Mouse (Mus musculus): ENCODE measurements around the gene Krt80.

The Krt80 gene

GRCm38 (mm10) chr15:101373286-101373898 lies 3.4 kb upstream of the Krt80 start:
- no peak for DNase-seq

DNA sequence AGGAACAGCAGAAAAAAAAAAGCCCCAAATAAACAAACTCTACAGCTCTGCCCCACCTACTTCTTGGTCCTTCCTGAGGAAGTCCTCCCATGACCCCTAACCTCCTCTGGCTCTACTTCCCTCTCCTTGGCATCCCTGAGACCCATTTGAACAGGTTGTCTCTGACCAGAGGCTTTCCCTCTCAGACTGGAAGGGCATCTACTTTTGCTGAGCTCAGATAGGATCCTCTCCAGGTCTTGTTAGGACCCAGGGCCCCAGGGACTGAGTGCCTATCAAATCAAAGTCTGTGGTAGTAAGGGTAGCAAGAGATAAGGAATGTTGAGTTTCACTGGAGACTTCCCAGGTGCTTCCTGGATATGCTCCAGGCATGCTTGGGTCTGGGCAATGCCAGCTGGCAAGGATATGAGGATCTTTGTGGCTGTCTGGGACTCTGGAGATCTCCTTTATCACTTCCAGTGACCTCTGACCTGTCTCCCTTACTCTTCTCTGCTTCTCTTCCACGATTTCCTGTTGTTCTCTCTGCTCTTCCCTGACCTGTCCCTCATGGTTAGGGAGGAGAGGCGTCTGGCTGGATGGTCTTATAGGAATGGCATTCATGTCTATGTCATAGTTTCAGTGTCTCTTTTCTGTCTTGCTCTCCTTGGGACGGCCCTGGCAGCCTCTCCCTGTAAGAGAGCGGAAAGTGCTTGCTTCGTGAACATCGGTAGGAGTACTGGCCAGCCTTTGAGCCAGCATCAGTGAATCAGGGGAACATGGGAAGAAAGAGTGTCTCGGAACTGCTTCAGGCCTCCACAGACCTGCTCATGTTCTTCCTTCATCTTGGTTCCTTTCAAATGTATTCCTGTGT lies 2.4 kb upstream of the Krt80 start:
- no peak for DNase-seq

DNA sequence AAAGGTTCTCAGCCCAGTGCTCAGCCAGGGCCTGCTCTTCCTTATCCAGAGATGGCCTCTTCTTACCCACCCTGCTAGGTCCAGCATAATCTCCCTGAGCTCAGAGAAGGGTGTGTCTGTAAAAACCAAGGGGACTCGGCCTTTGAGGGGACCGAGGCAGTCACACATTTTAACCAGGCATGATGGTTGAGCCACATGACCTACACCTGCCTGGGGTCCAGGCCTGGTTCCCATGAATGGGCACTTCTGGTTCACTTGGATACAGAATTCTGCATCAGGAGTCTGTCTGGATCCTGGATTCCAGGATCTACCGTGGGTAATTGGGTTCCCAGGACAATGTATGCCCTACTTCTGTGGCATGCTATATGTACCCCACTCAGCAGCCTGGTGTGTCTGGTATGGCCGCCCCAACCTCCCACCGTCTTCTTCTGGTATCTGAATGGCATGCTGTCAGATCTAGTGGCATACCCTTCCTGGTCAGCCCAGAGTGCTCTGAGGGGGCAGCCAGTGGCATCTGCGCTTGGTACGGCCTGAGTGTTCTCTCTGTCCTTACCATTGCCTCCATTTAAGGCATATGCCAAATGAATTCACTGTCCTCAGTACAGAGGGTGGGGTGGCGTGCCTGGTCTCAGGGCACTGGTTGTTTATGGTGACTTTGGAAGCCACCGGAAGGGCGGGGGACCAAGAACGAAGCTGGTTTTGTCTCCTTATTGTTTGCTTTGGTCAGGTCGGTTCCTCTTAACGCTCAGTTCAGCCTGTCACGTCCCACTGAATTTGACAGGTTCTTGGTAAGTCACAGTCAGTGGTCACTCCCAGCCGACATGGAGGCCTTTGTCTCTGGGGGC lies 1.4 kb upstream of the Krt80 start:
- DNase-seq, result no peak

DNA sequence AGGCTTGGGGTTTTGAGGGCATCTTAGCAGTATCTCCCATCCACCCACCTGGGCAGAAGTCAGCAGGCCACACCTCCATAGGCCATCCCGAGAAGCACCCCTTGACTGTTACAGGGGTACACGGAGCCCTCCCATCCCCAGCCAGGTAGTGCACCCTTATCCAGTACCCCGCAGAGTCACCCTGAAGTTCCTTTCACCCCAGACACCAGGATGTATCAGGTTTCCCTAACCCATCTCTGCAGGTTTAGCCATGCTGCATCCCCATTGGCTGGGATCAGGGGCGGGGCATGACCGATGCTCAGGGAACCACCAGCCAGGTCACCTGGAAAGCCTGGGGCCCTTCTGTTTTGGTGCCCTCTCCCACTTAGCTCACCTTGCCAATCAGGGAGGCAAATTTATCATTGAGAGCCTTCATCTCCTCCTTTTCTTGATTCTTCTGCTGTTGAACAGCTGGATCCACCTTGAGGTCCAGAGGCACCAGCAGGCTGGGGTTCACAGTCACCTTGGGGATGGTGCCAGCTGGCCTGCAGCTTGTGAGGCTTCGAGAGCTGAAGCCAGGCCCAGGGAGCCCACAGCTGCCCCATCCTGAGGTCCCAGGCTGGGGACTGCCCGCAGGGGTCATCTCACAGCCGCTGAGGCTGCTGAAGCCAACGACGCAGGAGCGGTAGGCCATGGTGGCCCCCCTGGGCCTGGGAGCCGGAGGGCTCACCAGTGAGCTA lies 421 bp downstream of the Krt80 start:
- no peak for DNase-seq

- no peak for DNase-seq
These were observed 1.2 kb downstream of the Krt80 start for GRCm38 (mm10) chr15:101368502-101369381.

- no peak for DNase-seq
These were observed 1.9 kb downstream of the Krt80 start for GRCm38 (mm10) chr15:101368015-101368414.

GRCm38 (mm10) chr15:101367497-101367896 lies 2.5 kb downstream of the Krt80 start:
- DNase-seq, result no peak

GRCm38 (mm10) chr15:101366926-101367325 lies 3.0 kb downstream of the Krt80 start:
- DNase-seq, result no peak

DNA sequence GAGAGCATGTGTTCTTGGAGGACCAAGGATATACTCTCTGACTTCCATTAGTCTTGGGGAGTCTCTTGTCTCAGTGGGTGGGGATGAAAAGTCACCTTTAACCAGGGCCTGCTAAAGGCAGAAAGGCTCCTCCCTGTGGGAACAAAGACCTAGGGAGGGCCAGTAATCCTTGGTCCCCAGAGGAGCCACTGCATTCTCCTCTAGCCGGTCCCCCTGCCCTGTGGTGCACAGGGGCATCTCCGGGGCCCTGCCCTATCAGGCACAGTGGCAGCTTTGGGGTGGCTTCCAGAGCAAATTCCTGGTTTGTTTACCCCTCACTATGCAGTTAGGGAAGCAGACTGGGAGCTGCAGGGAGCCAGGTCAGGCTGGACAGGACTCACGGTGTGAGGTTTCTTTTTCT lies 3.5 kb downstream of the Krt80 start:
- DNase-seq, result no peak

- no peak for DNase-seq
These were observed 4.2 kb downstream of the Krt80 start for GRCm38 (mm10) chr15:101365721-101366120.

DNA sequence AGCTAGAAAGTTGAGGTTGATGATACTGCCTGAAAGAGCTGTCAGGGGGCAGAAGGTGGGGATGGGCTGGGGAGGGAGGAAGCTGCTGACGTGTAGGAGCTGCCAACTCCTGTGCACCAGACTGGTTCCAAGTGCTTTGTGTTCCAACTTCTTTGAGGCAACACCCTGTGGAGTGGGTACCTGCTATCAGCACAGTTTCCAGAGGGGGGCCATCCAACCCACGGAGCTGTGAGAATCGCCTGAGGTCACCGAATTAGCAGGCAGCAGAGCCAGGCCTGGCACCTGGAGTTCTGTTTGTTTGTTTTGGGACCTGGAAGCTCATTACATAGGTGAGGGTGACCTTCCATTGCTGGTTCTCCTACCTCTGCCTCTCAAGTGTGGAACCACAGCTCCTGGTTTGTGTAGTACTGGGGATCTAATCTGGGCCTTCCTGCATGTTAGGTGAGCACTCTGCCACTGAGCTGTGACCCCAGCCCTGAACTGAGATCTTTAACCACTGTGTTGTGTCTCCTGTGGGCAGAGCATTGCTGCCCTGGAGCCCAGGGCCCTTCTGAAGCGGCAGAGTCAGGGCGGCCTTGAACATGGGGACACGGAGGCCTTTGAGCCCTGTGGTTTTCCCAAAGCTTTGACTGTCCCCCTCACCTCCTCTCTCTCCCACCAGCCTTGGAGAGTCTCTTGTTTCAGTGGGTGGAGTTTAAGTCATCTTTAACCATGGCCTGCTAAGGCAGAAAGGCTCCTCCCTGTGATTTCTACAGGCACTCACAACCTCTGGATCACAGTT lies 4.9 kb downstream of the Krt80 start:
- DNase-seq, result no peak

DNA sequence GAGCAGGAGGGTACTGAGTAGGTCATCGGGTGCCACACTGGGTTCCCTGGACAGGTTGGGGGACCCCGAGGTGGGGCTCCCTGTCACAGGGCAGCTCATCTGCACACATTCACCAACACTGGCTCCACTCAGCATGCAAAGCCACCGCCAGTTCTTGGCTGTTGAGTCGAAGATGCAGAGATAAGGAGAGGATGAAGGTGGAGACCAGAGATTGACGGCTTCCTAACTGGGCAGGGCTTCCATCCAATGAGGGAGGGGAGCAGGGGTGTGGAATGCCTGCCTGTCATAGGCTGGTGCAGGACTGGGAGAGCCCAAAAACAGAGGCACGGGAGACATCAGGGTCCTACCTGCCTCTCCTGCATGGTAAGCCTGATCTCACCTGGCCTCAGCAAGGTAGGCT lies 5.5 kb downstream of the Krt80 start:
- DNase-seq, result no peak

DNA sequence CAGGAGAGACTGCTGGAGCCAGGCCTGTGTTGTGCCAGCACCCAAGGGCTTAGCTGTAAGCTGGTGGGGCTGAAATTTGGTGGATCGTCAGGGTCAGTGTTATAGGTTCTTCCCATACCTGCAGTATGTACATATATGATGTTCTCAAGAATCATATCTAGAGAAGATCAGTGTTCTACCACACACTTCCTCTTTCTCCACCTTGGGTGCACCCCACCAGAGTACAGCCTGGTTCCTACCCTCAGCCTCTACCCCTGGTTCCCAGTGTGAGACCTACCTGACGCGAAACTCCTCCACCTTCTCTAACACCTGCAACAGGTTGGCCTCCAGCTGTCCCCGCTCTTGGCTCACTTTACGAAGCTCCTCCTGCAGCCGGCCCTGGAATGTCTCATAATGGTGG lies 6.0 kb downstream of the Krt80 start:
- no peak for DNase-seq

- DNase-seq, result no peak
These were observed 7.5 kb downstream of the Krt80 start for GRCm38 (mm10) chr15:101362393-101363010.

- DNase-seq, result no peak
These were observed 14.6 kb downstream of the Krt80 start for GRCm38 (mm10) chr15:101355382-101355786.

DNA sequence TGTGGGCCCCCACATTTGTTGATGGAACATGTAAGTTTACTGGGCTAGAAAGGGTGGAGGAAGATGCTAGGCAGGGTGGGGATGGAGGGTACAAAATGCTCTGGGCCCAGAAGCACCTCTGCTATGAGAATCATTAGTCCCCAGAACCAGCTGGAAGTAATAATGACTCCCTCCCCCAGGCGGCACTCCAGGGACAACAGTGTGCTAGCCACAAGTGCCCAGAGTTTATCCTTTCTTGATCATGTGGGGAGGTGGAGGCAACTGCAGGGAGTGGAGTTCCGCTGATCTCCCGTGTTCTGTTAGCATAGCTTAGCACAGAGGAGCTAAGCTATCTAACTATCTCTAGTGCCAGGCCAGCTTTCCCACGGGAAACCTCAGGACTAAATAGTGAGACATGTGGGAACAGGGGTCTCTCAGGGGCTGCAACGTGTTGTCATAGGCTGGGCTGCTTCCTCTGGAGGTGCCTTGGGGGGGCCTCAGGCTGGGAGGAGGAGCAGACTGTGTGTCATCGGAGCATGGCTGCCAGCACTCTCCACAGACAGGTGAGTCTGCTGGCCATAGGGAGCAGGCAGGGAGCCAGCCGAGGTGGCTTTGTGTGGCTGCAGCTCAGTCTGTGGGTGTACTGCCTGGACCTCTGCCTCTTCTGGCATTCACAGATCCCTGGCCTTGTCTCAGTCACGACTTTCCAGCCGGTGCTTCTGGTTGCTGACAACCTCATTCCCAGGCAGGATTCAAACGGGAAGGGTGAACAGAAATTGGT lies 17.1 kb downstream of the Krt80 start:
- no peak for DNase-seq

DNA sequence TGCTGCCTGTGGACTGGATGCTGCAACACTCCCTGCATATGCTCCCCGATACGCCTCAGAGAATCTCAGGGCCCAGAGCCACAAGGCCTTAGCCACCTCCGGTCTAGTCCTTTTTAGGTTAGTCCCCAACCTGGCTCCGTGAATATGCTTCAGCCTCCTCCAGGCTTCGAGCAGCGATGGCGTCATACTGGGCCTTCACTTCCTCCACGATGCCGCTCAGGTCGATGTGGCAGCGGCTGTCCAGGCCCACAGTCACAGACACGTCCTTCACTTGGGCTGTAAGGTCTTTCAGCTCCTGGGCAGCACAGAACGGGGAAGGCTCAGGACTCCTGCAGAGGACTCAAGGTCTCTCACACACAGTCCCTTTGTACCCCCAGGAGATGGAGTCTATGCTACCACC lies 17.9 kb downstream of the Krt80 start:
- DNase-seq, result no peak

DNA sequence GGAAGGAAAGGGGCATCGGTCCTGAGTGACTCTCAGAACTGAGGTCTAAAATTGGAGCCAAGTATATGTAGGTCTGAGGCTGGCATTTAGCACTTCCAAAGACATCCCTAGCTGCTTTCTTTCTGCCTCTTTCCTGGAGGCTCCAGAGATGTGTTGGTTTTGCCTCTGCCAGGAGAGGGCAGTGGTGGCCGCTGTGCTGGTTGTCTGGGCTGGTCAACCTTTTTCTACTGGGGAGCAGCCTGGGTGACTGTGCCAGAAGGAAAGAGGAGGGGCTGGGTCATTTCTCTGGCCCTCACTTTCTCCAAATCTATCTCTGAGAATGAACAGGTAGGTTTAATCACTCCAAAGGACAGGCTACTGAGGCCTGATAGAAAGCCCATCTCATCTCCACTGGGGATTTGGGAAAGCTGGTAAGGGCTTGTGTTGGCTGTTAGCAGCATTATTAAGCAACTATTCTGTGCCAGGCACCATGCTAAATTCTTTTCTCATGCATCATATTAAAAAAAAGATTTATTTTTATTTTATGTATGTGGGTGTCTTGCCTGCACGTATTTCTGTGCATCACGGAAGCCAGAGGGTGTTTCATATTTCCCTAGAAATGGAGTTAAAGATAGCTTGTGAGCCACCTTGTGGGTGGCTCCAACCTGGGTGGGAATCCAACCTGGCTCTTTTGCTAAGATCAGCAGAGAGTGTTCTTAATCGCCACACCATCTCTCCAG lies 28.0 kb downstream of the Krt80 start:
- peak; percentile 67 to 72 for DNase-seq

- DNase-seq, result peak; percentile 94 to 95
These were observed 30.4 kb downstream of the Krt80 start for GRCm38 (mm10) chr15:101339537-101339936.

Data from kidney, postnatal 4 days (tissue).